Comparison of ENCODE assay signal across 9 mouse cellular contexts in genomic region chr13:63293647-63294046, GRCm38 (mm10).
DNase-seq lines count a peak whose midpoint lies in the region; ATAC-seq and TF ChIP-seq lines count a peak whose summit lies in the region.
"Had no signal": no experiment of that assay in that cellular context is flagged by ENCODE, and none has a peak within 500 bp of the region (broad histone marks: within the 10 kb centered on the region; RNA-seq: fewer than 3 reads in every experiment).

No protein-coding gene starts in this region.

- peaks cover 58% of the 10 kb centered on the region for H3K36me3 ChIP-seq in heart, embryonic 10.5 days
- H3K36me3 ChIP-seq in lung, embryonic 14.5 days (ENCODE audit: insufficient read depth): peaks cover 82% of the 10 kb centered on the region
- H3K36me3 ChIP-seq in neural tube, embryonic 14.5 days (ENCODE audit: control insufficient read depth, insufficient read depth, low read length): peaks cover 2% of the 10 kb centered on the region; the same call in 1 of the 2 replicates

- peaks cover 19% of the 10 kb centered on the region for H3K4me1 ChIP-seq in heart, embryonic 10.5 days
- H3K4me1 ChIP-seq in lung, embryonic 14.5 days (ENCODE audit: insufficient read depth): peaks cover 7% of the 10 kb centered on the region
- peaks cover 17% of the 10 kb centered on the region for H3K4me1 ChIP-seq in lung, adult 2 months (ENCODE audit: control insufficient read depth, insufficient read depth, low read length)
- H3K4me1 ChIP-seq in embryonic fibroblast, embryonic 13.5 days (ENCODE audit: control insufficient read depth, insufficient read depth, low read length): peaks cover 7% of the 10 kb centered on the region; the same call in 1 of the 2 replicates
- H3K4me1 ChIP-seq in neural tube, embryonic 14.5 days (ENCODE audit: control insufficient read depth, insufficient read depth, low read length): peaks cover 16% of the 10 kb centered on the region

- H3K9me3 ChIP-seq in heart, embryonic 10.5 days: no peaks in the 10 kb centered on the region
- H3K9me3 ChIP-seq in lung, embryonic 14.5 days (ENCODE audit: low read depth, low read length): no peaks in the 10 kb centered on the region
- H3K9me3 ChIP-seq in neural tube, embryonic 14.5 days (ENCODE audit: control insufficient read depth, low read length): no peaks in the 10 kb centered on the region

- no peak for DNase-seq in heart, embryonic 10.5 days (ENCODE audit: low spot score)
- no peak for DNase-seq in heart, postnatal 10 days
- no peak for DNase-seq in lung, embryonic 14.5 days
- DNase-seq in lung, adult 2 months: no peak
- no peak for DNase-seq in lung, postnatal 10 days

- no peak for TF ChIP-seq POLR2A in lung, adult 2 months (IDR thresholded peaks at IDR 0.05; ENCODE audit: borderline replicate concordance, extremely low read depth, low read depth, low read length)
- no peak for TF ChIP-seq POLR2A in embryonic fibroblast, embryonic 13.5 days (IDR thresholded peaks at IDR 0.05; ENCODE audit: low read depth, low read length)

- intact Hi-C loops in heart, postnatal 10 days (cut with DNase I): loop anchor here (2.0 kb wide), 1 partner anchor 29 kb away; no protein-coding TSS in a partner anchor

- H3K4me2 ChIP-seq in lung, embryonic 14.5 days: no peak overlapping the region
- no peak overlapping the region; the same call in 1 of the 2 replicates for H3K4me2 ChIP-seq in neural tube, embryonic 14.5 days (ENCODE audit: low read depth, low read length)

- no peak overlapping the region for H3K4me3 ChIP-seq in heart, embryonic 10.5 days
- no peak overlapping the region for H3K4me3 ChIP-seq in lung, embryonic 14.5 days (ENCODE audit: low read depth, low read length)
- no peak overlapping the region for H3K4me3 ChIP-seq in lung, adult 2 months (replicated peaks; ENCODE audit: extremely low read depth, low read depth, low read length)
- no peak overlapping the region for H3K4me3 ChIP-seq in embryonic fibroblast, embryonic 13.5 days (ENCODE audit: insufficient read depth, low read length)
- H3K4me3 ChIP-seq in neural tube, embryonic 14.5 days (ENCODE audit: low read depth, low read length): no peak overlapping the region

- ATAC-seq in lung, embryonic 14.5 days (ENCODE audit: insufficient read depth): no peak
- no peak for ATAC-seq in neural tube, embryonic 14.5 days (ENCODE audit: low read depth)
- ATAC-seq in megakaryocyte, adult 5-6 weeks (ENCODE audit: poor library complexity, severe bottlenecking): no peak

- no peak for TF ChIP-seq CTCF in lung, embryonic 14.5 days (IDR thresholded peaks at IDR 0.05; ENCODE audit: low read depth)
- no peak for TF ChIP-seq CTCF in lung, adult 2 months (IDR thresholded peaks at IDR 0.05; ENCODE audit: insufficient read depth, low read length)
- no peak for TF ChIP-seq CTCF in embryonic fibroblast, embryonic 13.5 days (IDR thresholded peaks at IDR 0.05; ENCODE audit: borderline replicate concordance, insufficient read depth, low read length)

- H3K27me3 ChIP-seq in heart, embryonic 10.5 days (ENCODE audit: insufficient read depth, poor library complexity, severe bottlenecking): no peaks in the 10 kb centered on the region
- H3K27me3 ChIP-seq in lung, embryonic 14.5 days (ENCODE audit: insufficient read depth, low read length): no peaks in the 10 kb centered on the region
- H3K27me3 ChIP-seq in neural tube, embryonic 14.5 days (ENCODE audit: control insufficient read depth, insufficient read depth, low read length): no peaks in the 10 kb centered on the region

- peak overlapping the region; percentile 64; the same call in 1 of the 2 replicates for H3K27ac ChIP-seq in heart, embryonic 10.5 days
- H3K27ac ChIP-seq in lung, embryonic 14.5 days (ENCODE audit: low read depth): peak overlapping the region; percentile 78
- peak overlapping the region; percentile 35 for H3K27ac ChIP-seq in embryonic fibroblast, embryonic 13.5 days (ENCODE audit: insufficient read depth, low read length)
- H3K27ac ChIP-seq in neural tube, embryonic 14.5 days (ENCODE audit: low read depth, low read length): peak overlapping the region; percentile 55; the same call in 1 of the 2 replicates
- H3K27ac ChIP-seq: macrophage had no signal

- 39% methylated on average over 3 of the region's 3 CpGs for WGBS in heart, embryonic 10.5 days
- WGBS in lung, embryonic 14.5 days: 56% methylated on average over 3 of the region's 3 CpGs
- 65% methylated on average over 3 of the region's 3 CpGs for WGBS in lung, adult 2 months
- 50% methylated on average over 3 of the region's 3 CpGs for WGBS in neural tube, embryonic 14.5 days

- H3K9ac ChIP-seq in lung, embryonic 14.5 days: no peak overlapping the region
- H3K9ac ChIP-seq in neural tube, embryonic 14.5 days (replicated peaks; ENCODE audit: low read depth, low read length): no peak overlapping the region
